Mouse (Mus musculus) intestine, embryonic 14.5 days (tissue): ENCODE measurements at regions not wholly inside any gene's neighbourhood (a gene's known extent, or its start where the extent isn't known, plus 50 kb on each side); places are given as distances from the start of the nearest gene placed in this dataset.

Experiments
- ATAC-seq: fragments of 200-750 bp; cut with Nextera tagmentation; replicated peaks from 2 replicates; pipeline ENCODE4 v1.8.0; 2017; ENCODE audit warnings: low read depth, moderate number of reproducible peaks, moderate TSS enrichment, moderate library complexity; ENCODE audit not compliant: low FRiP score, low TSS enrichment
- DNase-seq: peaks from one replicate; pipeline ENCODE4 v3.0.0-alpha.2; 2018; ENCODE audit warnings: low spot score
- H3K27ac ChIP-seq: fragments of 300-500 bp; sonication (generic); 2 replicates; pipeline ENCODE4 v1.5.1; 2014; ENCODE audit warnings: low read depth, mild to moderate bottlenecking, control low read depth
- H3K27me3 ChIP-seq: fragments of 300-500 bp; sonication (generic); replicated peaks from 2 replicates; pipeline ENCODE4 v1.6.1; 2014; ENCODE audit warnings: low read length, control low read depth; ENCODE audit not compliant: control insufficient read depth, insufficient read depth
- H3K36me3 ChIP-seq: fragments of 300-500 bp; sonication (generic); 2 replicates; pipeline ENCODE4 v1.6.1; 2014; ENCODE audit warnings: low read length, control low read depth; ENCODE audit not compliant: control insufficient read depth, insufficient read depth
- H3K4me1 ChIP-seq: fragments of 300-500 bp; sonication (generic); replicated peaks from 2 replicates; pipeline ENCODE4 v1.6.1; 2014; ENCODE audit warnings: low read length, control low read depth, mixed read lengths; ENCODE audit not compliant: control insufficient read depth, insufficient read depth
- H3K4me2 ChIP-seq: fragments of 300-500 bp; sonication (generic); 2 replicates; pipeline ENCODE4 v1.6.1; 2014; ENCODE audit warnings: low read length
- H3K4me3 ChIP-seq: fragments of 300-500 bp; sonication (generic); 2 replicates; pipeline ENCODE4 v1.5.1; 2014; ENCODE audit warnings: low read depth, low read length, control low read depth, mixed read lengths
- H3K9ac ChIP-seq: fragments of 300-500 bp; sonication (generic); 2 replicates; pipeline ENCODE4 v1.6.1; 2014; ENCODE audit warnings: mild to moderate bottlenecking, low read length
- H3K9me3 ChIP-seq: fragments of 300-500 bp; sonication (generic); 2 replicates; pipeline ENCODE4 v1.6.1; 2016; ENCODE audit warnings: low read length, control low read depth; ENCODE audit not compliant: control insufficient read depth
- WGBS: fragments of 180-500 bp; shearing (Covaris S2); extraction: QIAGEN DNeasy Blood & Tissue Kit; methylation state at CpG from one replicate; pipeline ENCODE4 v1.1.7; 2014; 5-methylcytosine and 5-hydroxymethylcytosine counted together

- no peak overlapping the region for H3K4me2 ChIP-seq
These were observed 114.8 kb upstream of the Wdr75 start for GRCm38 (mm10) chr1:45679964-45680709.

GRCm38 (mm10) chr1:45700893-45701292, 94.1 kb upstream of the Wdr75 start:
- Histone ChIP-seq H3K4me3 (no peak overlapping the region), H3K9me3 (no peaks in the 10 kb centered on the region), H3K4me1 (no peaks in the 10 kb centered on the region), H3K4me2 (no peak overlapping the region), H3K36me3 (no peaks in the 10 kb centered on the region), H3K27me3 (no peaks in the 10 kb centered on the region), H3K9ac (no peak overlapping the region), H3K27ac (no peak overlapping the region)
- WGBS: 63% methylated on average over 1 of the region's 1 CpGs
- ATAC-seq: no peak
- no peak for DNase-seq

More at GRCm38 (mm10) chr1:45679964-45680709, 114.8 kb upstream of the Wdr75 start:
- WGBS: 59% methylated on average over 8 of the region's 8 CpGs
- Histone ChIP-seq H3K4me1 (peaks cover 2% of the 10 kb centered on the region; the same call in 1 of the 2 replicates), H3K9me3 (no peaks in the 10 kb centered on the region), H3K4me3 (no peak overlapping the region), H3K9ac (no peak overlapping the region), H3K27ac (peak overlapping the region; percentile 44; the same call in 1 of the 2 replicates), H3K36me3 (no peaks in the 10 kb centered on the region), H3K27me3 (no peaks in the 10 kb centered on the region)
- ATAC-seq: no peak; the same call in 1 of the 2 replicates
- no peak for DNase-seq

- Histone ChIP-seq H3K4me2 (no peak overlapping the region), H3K9me3 (no peaks in the 10 kb centered on the region), H3K27ac (no peak overlapping the region), H3K4me3 (no peak overlapping the region), H3K4me1 (no peaks in the 10 kb centered on the region), H3K9ac (no peak overlapping the region), H3K27me3 (no peaks in the 10 kb centered on the region), H3K36me3 (no peaks in the 10 kb centered on the region)
- WGBS: 88% methylated on average over 1 of the region's 1 CpGs
- DNase-seq: no peak
- no peak for ATAC-seq
These were observed 93.5 kb upstream of the Wdr75 start for GRCm38 (mm10) chr1:45701516-45701915.

- H3K9me3 ChIP-seq: no peaks in the 10 kb centered on the region
- H3K36me3 ChIP-seq: no peaks in the 10 kb centered on the region
- no peak for ATAC-seq
- H3K27ac ChIP-seq: no peak overlapping the region
- DNase-seq: no peak
- H3K9ac ChIP-seq: no peak overlapping the region
- H3K4me1 ChIP-seq: no peaks in the 10 kb centered on the region
- no peak overlapping the region for H3K4me2 ChIP-seq
- H3K4me3 ChIP-seq: no peak overlapping the region
- WGBS: 91% methylated on average over 2 of the region's 2 CpGs
- H3K27me3 ChIP-seq: no peaks in the 10 kb centered on the region
These were observed 71.6 kb upstream of the Wdr75 start for GRCm38 (mm10) chr1:45723369-45723768.

- no peaks in the 10 kb centered on the region for H3K4me1 ChIP-seq
- H3K9ac ChIP-seq: no peak overlapping the region
- no peak overlapping the region for H3K4me2 ChIP-seq
- H3K36me3 ChIP-seq: no peaks in the 10 kb centered on the region
- DNase-seq (no peak), ATAC-seq (no peak)
- H3K27me3 ChIP-seq: no peaks in the 10 kb centered on the region
- no peak overlapping the region for H3K4me3 ChIP-seq
- WGBS: 89% methylated on average over 3 of the region's 3 CpGs
- no peak overlapping the region for H3K27ac ChIP-seq
- H3K9me3 ChIP-seq: peaks cover 13% of the 10 kb centered on the region
These were observed 62.0 kb upstream of the Wdr75 start for GRCm38 (mm10) chr1:45732958-45733357.

- no peak overlapping the region for H3K4me2 ChIP-seq
- WGBS: 84% methylated on average over 1 of the region's 1 CpGs
- H3K9ac ChIP-seq: no peak overlapping the region
- no peak for ATAC-seq
- no peak overlapping the region for H3K27ac ChIP-seq
- no peaks in the 10 kb centered on the region for H3K4me1 ChIP-seq
- DNase-seq: no peak
- H3K4me3 ChIP-seq: no peak overlapping the region
- H3K27me3 ChIP-seq: no peaks in the 10 kb centered on the region
- peaks cover 8% of the 10 kb centered on the region for H3K9me3 ChIP-seq
- no peaks in the 10 kb centered on the region for H3K36me3 ChIP-seq
These were observed 49.8 kb upstream of the Wdr75 start for GRCm38 (mm10) chr1:45745136-45745535.
